ENCODE assay signal across 9 mouse cellular contexts in the genomic region with DNA sequence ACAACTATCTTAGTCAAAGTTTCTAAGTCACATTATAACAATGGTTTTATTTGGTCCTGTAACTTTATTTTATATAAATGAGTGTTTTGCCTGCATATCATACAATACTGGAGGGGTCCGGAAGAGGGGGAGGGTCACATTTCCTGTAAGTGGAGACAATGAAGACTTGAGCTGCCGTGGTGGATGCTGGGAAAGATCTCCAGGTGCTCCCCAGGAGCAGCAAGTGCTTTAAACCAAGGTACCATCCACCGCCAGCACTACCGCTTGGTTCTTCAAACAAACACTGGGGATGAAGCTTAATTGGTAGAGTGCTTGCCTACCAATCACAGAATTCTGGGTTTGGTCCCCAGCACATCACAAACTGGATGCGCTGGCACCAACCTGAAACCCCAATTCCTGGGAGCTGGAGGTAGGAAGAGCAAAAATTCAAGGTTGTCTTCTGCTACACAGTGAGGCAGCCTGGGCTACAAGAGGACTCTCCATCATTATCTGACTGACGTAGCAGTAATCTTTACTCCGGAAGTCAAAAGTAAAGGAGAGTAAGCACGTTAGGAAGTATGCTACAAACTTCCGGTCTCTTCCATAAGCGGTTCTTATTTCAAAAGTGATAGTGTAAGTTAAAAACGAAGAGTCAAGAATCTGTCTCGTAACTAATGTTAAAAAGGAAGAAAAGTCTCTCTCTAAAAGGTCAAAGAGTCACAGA. TPM values are rescaled to one million over a fixed set of nuclear protein-coding genes. Genes with fewer than 3 reads are reported as not detected.
A peak's percentile ranks its signal among the peaks of the same experiment; 100 is the strongest.
DNase-seq lines count a peak whose midpoint lies in the region; ATAC-seq lines count a peak whose summit lies in the region.
"Had no signal": no experiment of that assay in that cellular context is flagged by ENCODE, and none has a peak within 500 bp of the region (broad histone marks: within the 10 kb centered on the region; RNA-seq: fewer than 3 reads in every experiment).

No protein-coding gene starts in this region.

- intact Hi-C loops in heart, postnatal 25 days (cut with DNase I), result loop anchor here (5.0 kb wide), 1 partner anchor 115 kb away; no protein-coding TSS in a partner anchor

- WGBS in heart, embryonic 10.5 days, result 60% methylated on average over 12 of the region's 12 CpGs
- WGBS in limb, embryonic 13.5 days, result 63% methylated on average over 12 of the region's 12 CpGs

- ATAC-seq in megakaryocyte, adult 5-6 weeks (ENCODE audit: poor library complexity, severe bottlenecking), result no peak
- ATAC-seq in limb, embryonic 13.5 days (ENCODE audit: low FRiP score, low read depth), result no peak

- 0 out of 2 replicates have a peak overlapping the region, but pooled peaks have one; percentile 38 for H3K27ac ChIP-seq in heart, embryonic 10.5 days
- no peak overlapping the region for H3K27ac ChIP-seq in limb, embryonic 13.5 days

- H3K4me2 ChIP-seq in limb, embryonic 13.5 days (replicated peaks), result peak overlapping the region; percentile 74

- no peak overlapping the region for H3K4me3 ChIP-seq in heart, embryonic 10.5 days
- peak overlapping the region; percentile 28 for H3K4me3 ChIP-seq in megakaryocyte, embryonic 14.5 days (replicated peaks)
- H3K4me3 ChIP-seq in limb, embryonic 13.5 days, result 0 out of 2 replicates have a peak overlapping the region, but pooled peaks have one; percentile 49

- no peaks in the 10 kb centered on the region for H3K9me3 ChIP-seq in heart, embryonic 10.5 days
- no peaks in the 10 kb centered on the region for H3K9me3 ChIP-seq in megakaryocyte, embryonic 14.5 days
- no peaks in the 10 kb centered on the region for H3K9me3 ChIP-seq in limb, embryonic 13.5 days

- no peaks in the 10 kb centered on the region for H3K27me3 ChIP-seq in heart, embryonic 10.5 days (ENCODE audit: insufficient read depth, poor library complexity, severe bottlenecking)
- H3K27me3 ChIP-seq in megakaryocyte, embryonic 14.5 days (replicated peaks), result no peaks in the 10 kb centered on the region
- H3K27me3 ChIP-seq in limb, embryonic 13.5 days, result peaks cover 22% of the 10 kb centered on the region

- DNase-seq in heart, embryonic 10.5 days (ENCODE audit: low spot score), result no peak
- DNase-seq in heart, postnatal 25 days (ENCODE audit: low spot score), result no peak
- DNase-seq in thymus, postnatal 14 days, result peak; percentile 85
- no peak for DNase-seq in urinary bladder, adult 18-20 months (ENCODE audit: low spot score in 2 of 2)
- no peak for DNase-seq in Muller cell, postnatal 12 days (ENCODE audit: inconsistent ontology term)
- DNase-seq: gastrocnemius, postnatal 36 days had no signal

- no peak overlapping the region for H3K9ac ChIP-seq in limb, embryonic 13.5 days

- peaks cover 59% of the 10 kb centered on the region for H3K4me1 ChIP-seq in heart, embryonic 10.5 days
- H3K4me1 ChIP-seq in megakaryocyte, embryonic 14.5 days, result peaks cover 68% of the 10 kb centered on the region
- peaks cover 54% of the 10 kb centered on the region for H3K4me1 ChIP-seq in limb, embryonic 13.5 days

- H3K36me3 ChIP-seq in heart, embryonic 10.5 days, result no peaks in the 10 kb centered on the region
- H3K36me3 ChIP-seq in megakaryocyte, embryonic 14.5 days (replicated peaks; ENCODE audit: low read length), result peaks cover 19% of the 10 kb centered on the region
- no peaks in the 10 kb centered on the region; the same call in 1 of the 2 replicates for H3K36me3 ChIP-seq in limb, embryonic 13.5 days

RNA-seq across cellular contexts. Expression of gene Ezr, which starts 4.8 kb away (rescaled TPM):
- polyA plus RNA-seq in heart, embryonic 10.5 days (2016; fragmentation: Nextera tagmentation; extraction: Ambion mirVana), result 121 and 125 TPM in 2 replicates
- total RNA-seq in heart, postnatal 25 days (2021), result 10 to 100 TPM; 39.3 to 43.6 TPM
- polyA plus RNA-seq in megakaryocyte, embryonic 14.5 days (2012; ENCODE audit: insufficient read depth, low replicate concordance), result 7.8 and 123 TPM in 2 replicates
- total RNA-seq in megakaryocyte, adult 5-6 weeks (2015), result 45.8 and 49.8 TPM in 2 replicates
- total RNA-seq in megakaryocyte, adult 5-6 weeks (2017), result 130 and 175 TPM in 2 replicates
- 47.5 and 51.9 TPM in 2 replicates for polyA plus RNA-seq in limb, embryonic 13.5 days (2015; fragmentation: Nextera tagmentation; extraction: Ambion mirVana)
